Mouse (Mus musculus) cerebellum, postnatal 10 days (tissue): ENCODE measurements at regions not wholly inside any gene's neighbourhood (a gene's known extent, or its start where the extent isn't known, plus 50 kb on each side); places are given as distances from the start of the nearest gene placed in this dataset.
A peak's percentile ranks its signal among the peaks of the same experiment; 100 is the strongest.

Source experiments
- DNase-seq, 2 experiments: peaks; one replicate each; pipeline ENCODE4 v3.0.0; 2021; ENCODE audit warnings: mixed read lengths in 2 of 2

DNA sequence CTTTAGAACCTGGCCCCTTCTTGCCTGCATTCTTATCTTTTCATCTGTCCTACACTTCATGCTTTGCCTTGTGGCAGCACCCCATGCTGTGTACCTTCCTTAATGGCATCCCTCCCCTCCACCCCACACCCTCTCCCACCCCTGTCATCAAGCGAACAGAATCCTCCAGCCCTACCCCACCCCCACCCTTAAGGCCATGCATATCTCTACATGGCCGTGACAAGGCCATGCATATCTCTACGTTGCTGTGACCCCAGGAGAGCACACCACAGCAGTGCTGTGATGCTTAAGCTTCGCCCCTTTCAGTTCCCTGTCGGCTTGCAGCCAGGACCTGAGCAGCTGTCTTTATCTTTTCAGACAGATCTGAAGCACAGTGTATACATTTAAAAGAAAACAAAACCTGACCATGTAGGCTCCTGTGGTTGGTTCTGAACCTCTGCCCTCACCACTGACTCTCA, 319.5 kb upstream of the Trib2 start:
- DNase-seq, result no peak

- DNase-seq, result no peak
Observed at GRCm38 (mm10) chr12:16135602-16136213, 319.0 kb upstream of the Trib2 start.

DNA sequence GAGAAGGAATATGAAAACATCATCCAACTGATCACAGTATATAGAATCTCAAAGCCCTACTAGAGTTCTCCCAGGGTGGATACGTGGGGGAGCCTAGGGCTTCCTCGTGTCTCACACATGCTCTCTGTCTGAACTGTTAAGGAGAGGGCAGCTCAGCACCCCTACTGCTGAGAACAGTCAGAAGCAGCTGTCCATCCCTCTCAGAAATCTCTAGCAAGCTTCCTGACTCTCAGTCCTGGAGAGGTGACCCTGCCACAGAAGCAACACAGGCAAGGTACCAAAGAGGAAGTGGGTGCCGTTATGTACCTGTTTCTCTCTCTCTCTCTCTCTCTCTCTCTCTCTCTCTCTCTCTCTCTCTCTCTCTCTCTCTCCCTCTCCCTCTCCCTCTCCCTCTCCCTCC, 317.7 kb upstream of the Trib2 start:
- no peak for DNase-seq

DNA sequence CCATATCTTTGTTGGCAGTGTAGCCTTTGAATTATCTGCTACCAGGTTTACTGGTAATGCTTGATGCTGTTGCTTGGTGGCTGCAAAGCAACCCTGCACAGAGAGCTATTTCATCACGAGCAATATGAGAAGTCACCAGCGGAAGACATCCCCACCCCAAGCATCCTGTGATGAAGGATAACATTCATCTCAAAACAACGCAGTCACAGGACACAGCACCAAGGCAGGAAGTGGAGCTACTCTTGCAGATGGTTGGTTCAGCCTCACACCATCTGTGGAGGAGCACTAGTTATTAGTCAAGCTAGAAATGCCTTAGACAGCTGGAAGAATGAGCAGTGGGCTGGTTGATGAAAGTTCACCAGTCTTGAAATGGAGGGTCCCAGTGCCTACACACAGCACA, 316.5 kb upstream of the Trib2 start:
- DNase-seq, result no peak

GRCm38 (mm10) chr12:16131740-16132077, 315.0 kb upstream of the Trib2 start:
- DNase-seq, result no peak

GRCm38 (mm10) chr12:16131028-16131739, 314.5 kb upstream of the Trib2 start:
- no peak for DNase-seq

- DNase-seq, result no peak
Observed at GRCm38 (mm10) chr12:16130605-16131004, 313.9 kb upstream of the Trib2 start.

DNA sequence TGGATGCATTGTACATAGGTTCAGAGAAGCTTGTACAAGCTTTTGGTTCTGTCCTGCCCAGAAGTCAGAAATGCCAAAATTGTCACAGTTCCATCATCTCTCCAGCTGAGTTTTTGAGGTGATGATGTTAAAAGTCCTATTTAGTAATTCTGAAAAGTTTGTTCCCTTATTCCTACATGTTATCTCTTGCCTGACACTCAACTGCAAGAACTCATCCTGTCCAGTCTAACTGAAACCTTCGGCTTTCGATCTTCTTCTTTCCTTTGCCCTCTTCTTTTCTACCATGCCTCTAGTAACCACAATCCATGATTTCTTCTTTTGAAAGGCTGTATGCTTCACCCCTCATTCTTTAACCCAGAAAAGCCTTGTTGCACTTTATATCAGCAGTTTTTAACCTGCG, 313.2 kb upstream of the Trib2 start:
- no peak for DNase-seq

GRCm38 (mm10) chr12:16129243-16129642, 312.5 kb upstream of the Trib2 start:
- DNase-seq, result no peak

GRCm38 (mm10) chr12:16124906-16125305, 308.2 kb upstream of the Trib2 start:
- DNase-seq, result no peak

- DNase-seq, result no peak
Observed at GRCm38 (mm10) chr12:16122353-16123127, 305.8 kb upstream of the Trib2 start.

GRCm38 (mm10) chr12:16121787-16122186, 305.1 kb upstream of the Trib2 start:
- no peak for DNase-seq

GRCm38 (mm10) chr12:16118710-16119109, 302.0 kb upstream of the Trib2 start:
- no peak for DNase-seq

GRCm38 (mm10) chr12:16106946-16107345, 290.2 kb upstream of the Trib2 start:
- no peak for DNase-seq

DNA sequence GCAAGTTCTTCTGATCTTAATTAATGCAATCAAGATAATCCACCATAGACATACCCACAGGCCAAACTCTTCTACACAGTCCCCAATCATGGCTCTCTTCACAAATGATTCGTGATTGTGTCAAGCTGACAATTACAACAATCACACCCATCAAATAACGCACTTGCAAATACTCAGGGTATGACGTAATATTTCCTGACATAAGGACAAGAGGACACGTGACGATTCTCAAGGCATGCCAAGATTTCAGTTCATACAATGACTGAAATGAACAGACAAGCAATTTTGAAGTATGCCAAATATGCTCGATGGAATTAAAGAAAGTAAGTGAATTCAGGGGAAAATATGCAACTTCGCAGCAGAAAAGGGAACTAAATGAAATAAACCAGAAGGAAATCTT, 282.1 kb upstream of the Trib2 start:
- DNase-seq, result peak in 1 of 2 experiments; percentile 6

- no peak for DNase-seq
Observed at GRCm38 (mm10) chr12:16092643-16093042, 275.9 kb upstream of the Trib2 start.

DNA sequence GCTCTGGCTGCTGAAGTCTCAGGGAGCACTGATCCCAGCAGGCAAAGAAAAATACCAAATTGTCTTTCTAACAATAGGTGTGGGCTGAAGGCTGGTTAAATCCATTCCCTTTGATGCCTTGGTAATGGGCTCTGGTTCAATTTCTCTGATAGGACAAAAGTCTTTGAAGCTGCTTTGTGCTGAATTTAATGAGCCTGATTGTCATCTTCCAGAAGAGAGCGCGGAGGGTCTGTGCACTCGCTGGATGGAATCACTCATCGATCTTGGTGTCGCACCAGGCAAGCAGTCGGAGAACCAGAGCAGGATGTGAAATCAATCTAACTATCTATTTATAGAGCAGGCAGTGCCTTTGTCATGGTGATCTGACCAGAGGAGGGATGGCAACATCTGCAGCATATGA, 274.6 kb upstream of the Trib2 start:
- DNase-seq, result no peak

- DNase-seq, result no peak
Observed at GRCm38 (mm10) chr12:16083176-16083575, 266.5 kb upstream of the Trib2 start.

- no peak for DNase-seq
Observed at GRCm38 (mm10) chr12:16077215-16077614, 260.5 kb upstream of the Trib2 start.

DNA sequence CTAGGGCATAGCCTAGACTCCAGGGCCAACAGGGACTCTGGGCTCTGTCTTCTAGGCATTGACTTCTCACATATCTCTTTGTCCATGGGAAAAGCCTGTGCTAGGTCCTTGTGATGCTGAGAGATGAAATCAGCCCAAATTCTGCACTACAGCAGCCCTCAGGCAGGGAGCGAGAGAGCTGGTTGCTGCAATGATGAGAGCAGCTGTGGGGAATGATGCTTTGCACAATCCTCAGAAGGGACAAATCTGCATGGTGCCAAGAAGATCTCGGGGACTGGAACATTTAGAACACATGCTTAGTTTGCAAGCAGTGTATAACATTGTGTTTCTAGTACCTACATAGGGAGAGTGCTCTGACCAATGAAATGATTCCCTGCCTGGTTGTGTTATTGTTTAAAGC, 259.2 kb upstream of the Trib2 start:
- no peak for DNase-seq

- peak in 1 of 2 experiments; percentile 6 for DNase-seq
Observed at GRCm38 (mm10) chr12:16068940-16069339, 252.2 kb upstream of the Trib2 start.

- DNase-seq, result no peak
Observed at GRCm38 (mm10) chr12:16062689-16063088, 246.0 kb upstream of the Trib2 start.

DNA sequence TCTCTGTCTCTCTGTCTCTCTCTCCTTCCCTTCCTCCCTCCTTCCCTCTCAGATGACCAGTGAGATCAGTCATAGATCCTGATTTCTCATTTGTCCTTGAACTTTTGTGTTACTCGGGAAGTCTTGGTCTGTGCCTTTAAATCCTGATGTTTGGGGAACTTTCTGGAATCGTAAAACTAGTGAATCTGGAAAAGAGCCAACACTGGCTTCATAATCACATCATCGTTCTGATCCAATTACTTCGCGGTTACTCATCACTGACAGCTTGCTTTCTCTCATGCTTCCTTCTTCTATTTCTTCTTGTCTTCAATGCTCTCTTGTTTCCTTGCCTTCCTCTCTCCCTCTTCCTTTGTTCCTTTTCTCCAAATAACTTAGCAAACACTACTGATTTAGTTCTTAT, 243.7 kb upstream of the Trib2 start:
- no peak for DNase-seq

- no peak for DNase-seq
Observed at GRCm38 (mm10) chr12:16058255-16058654, 241.5 kb upstream of the Trib2 start.
